Mouse (Mus musculus): ENCODE results near the gene Cdc20b.

DNA sequence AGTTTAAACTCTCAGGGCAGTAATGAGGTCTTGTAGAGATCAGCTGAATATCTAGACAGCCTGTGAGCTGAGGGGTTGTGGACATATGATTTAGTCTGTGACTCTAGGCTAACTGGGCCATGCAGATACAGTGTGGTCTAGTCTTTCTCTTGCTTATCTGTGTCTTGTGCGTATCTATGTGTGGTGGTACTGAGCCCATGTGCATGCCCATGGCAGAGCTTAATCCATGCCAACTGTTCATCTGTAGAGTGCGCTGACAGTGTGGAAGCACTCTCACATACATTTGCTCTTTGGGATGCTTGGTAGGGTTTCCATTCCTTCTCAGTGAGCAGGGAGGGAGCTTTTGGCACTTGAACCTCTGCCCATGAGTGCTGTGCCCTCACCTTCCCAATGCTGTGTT is 13.4 kb upstream of the Cdc20b start:
- TF ChIP-seq FLI1 (IDR thresholded peaks at IDR 0.05; ENCODE audit: low read length) (no peak), GATA1 (IDR thresholded peaks at IDR 0.05; ENCODE audit: borderline replicate concordance, low read length) (no peak)
